Mouse (Mus musculus) cortical plate, adult 2 months (tissue): ENCODE data around the gene Jtb. TPM values are rescaled to one million over a fixed set of nuclear protein-coding genes. Genes with fewer than 3 reads are reported as not detected.

Experiments used
- H3K27ac ChIP-seq: fragments of 200-500 bp; 2 replicates; pipeline ENCODE4 v1.5.1; 2012; ENCODE audit warnings: low read length, control low read depth, inconsistent platforms; ENCODE audit not compliant: insufficient read depth
- H3K4me1 ChIP-seq: fragments of 200-500 bp; 2 replicates; pipeline ENCODE4 v1.6.1; 2011; ENCODE audit warnings: low read length; ENCODE audit not compliant: control insufficient read depth, insufficient read depth
- H3K4me3 ChIP-seq: fragments of 200-500 bp; 2 replicates; pipeline ENCODE4 v1.5.1; 2011; ENCODE audit warnings: mild to moderate bottlenecking, low read length, control low read depth; ENCODE audit not compliant: insufficient read depth
- CTCF ChIP-seq: fragments of 200-500 bp; IDR thresholded peaks from 2 replicates; pipeline ENCODE4 v1.5.1; 2011; ENCODE audit warnings: mild to moderate bottlenecking, control low read depth, low read length; ENCODE audit not compliant: insufficient read depth; ENCODE audit errors: extremely low read depth
- POLR2A ChIP-seq: fragments of 200-500 bp; IDR thresholded peaks from 2 replicates; pipeline ENCODE4 v1.6.1; 2011; ENCODE audit warnings: mild to moderate bottlenecking, low read length, control low read depth; ENCODE audit not compliant: insufficient read depth; ENCODE audit errors: extremely low read depth
- polyA plus RNA-seq: library from polyadenylated mRNA; depleted of rRNA; stranded (reverse); fragments of >200 nt; gene quantifications from 2 replicates; pipeline ENCODE4 v1.2.3, GENCODE M21; 2012; rRNA removed

Gene Jtb
- polyA plus RNA-seq, 1 experiment: 59.2 TPM

DNA sequence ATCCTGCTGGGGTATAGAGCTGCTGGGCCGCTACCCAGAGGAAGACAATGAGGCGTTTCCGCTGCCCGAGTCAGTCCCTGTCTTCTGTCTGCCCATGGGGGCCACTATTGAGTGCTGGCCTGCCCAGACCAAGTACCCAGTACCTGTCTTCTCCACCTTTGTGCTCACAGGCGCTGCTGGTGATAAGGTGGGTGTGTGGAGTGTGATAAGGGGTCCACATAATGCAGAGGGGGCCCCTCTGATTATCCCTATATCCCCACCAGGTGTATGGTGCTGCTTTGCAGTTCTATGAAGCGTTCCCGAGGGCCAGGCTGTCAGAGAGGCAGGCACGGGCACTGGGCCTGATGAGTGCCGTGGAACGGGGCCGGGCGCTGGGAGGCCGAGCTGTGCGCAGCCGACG, 37.6 kb downstream of the Jtb start:
- no peak for TF ChIP-seq POLR2A
- no peak for TF ChIP-seq CTCF
- Histone ChIP-seq H3K4me3 (no peak overlapping the region), H3K27ac (no peak overlapping the region), H3K4me1 (peaks cover 1% of the 10 kb centered on the region; the same call in 1 of the 2 replicates)

DNA sequence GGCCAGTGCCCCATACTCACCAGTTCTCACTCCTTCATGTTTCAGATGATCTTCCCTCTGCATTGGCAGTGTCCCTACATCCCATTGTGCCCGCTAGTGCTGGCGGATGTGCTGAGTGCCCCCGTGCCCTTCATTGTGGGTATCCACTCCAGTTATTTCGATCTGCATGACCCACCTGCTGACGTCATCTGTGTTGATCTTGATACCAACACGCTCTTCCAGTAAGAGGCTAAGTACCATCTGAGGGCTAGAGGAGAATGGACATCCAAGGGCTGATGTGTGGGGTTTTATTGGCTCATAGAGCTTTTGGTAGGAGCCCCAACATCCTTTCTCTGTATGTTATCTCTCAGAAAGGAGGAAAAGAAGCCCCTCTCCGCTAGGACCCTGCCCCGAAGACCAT, 39.4 kb downstream of the Jtb start:
- Histone ChIP-seq H3K4me1 (peaks cover 1% of the 10 kb centered on the region; the same call in 1 of the 2 replicates), H3K4me3 (no peak overlapping the region), H3K27ac (no peak overlapping the region)
- TF ChIP-seq POLR2A (no peak), CTCF (no peak)

DNA sequence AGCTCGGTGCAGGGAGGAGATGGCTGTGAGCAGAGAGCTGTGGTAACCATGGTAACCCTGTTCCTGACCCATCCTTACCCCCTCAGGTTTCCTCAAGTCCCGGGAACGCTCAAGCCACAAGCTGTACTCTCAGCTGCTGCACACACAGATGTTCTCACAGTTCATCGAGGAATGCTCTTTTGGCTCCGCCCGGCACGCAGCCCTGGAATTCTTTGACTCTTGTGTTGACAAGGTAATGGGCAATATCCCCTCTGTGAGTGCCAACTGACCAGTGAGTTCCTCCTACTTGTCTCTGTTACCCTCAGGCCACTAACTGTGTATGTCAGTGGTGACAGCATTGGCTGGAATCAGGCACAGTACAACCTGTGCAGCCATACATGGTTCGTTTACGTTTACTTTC, 40.8 kb downstream of the Jtb start:
- H3K27ac ChIP-seq: no peak overlapping the region
- no peak for TF ChIP-seq POLR2A
- no peak for TF ChIP-seq CTCF

DNA sequence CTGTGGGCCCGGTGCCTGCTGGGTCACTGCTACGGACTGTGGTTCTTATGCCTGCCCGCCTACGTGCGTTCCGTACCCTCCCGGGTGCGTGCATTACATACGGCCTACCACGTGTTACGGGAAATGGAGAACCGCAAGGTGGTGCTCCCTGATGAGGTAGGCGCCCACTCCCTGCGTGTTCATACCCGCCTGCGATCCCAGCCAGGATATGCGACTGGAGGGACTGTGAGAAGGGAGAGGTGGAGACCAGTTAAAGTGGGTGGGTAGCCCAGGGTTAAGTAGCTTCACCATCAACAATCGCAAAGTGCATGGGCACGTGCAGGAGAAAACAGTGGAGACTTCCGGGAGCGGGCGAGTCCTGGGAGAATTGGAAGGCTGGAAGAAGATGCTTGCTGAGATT, 42.5 kb downstream of the Jtb start:
- Histone ChIP-seq H3K4me3 (no peak overlapping the region), H3K4me1 (no peaks in the 10 kb centered on the region), H3K27ac (no peak overlapping the region)
- no peak for TF ChIP-seq POLR2A
- TF ChIP-seq CTCF: no peak

More for the DNA sequence above, 40.8 kb downstream of the Jtb start:
- no peak overlapping the region for H3K4me3 ChIP-seq
- no peaks in the 10 kb centered on the region for H3K4me1 ChIP-seq

DNA sequence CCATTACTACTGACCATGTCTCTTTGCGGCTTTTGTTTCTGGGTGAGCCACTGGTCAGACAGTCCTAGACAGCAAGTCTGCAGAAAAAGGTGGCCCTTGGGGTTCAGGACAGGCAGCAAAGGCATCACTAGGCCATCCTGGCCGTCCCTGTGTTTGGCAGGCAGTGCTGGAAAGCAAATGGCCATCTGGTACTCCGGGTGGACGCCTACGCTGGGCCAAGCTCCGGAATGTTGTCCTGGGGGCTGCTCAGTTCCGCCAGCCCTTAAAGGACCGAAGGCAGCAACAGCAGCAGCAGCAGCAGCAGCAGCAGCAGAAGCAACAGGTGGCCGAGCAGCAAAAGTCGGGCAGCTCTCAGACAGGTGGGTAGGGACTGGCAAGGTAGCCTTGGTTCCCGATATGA, 43.9 kb downstream of the Jtb start:
- no peak for TF ChIP-seq CTCF
- TF ChIP-seq POLR2A: no peak
- Histone ChIP-seq H3K27ac (no peak overlapping the region), H3K4me3 (no peak overlapping the region), H3K4me1 (no peaks in the 10 kb centered on the region)

DNA sequence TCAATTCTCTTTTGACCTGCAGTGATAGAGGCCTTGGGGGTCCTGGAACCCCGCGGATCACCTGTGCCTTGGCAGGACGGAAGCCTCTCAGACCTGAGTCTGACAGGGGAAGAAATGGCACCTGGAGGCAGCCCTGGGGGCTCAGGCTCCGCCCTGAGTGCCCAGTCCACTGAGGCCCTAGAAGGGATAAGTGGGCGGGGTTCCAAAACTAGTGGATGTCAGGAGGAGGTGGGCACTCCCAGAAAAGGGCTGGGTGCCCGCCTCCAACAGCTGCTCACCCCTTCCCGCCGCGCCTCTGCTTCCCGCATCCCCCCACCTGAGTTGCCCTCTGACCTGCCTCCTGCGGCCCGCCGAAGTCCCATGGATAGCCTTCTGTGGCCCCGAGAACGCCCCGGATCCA, 45.5 kb downstream of the Jtb start:
- H3K4me1 ChIP-seq: no peaks in the 10 kb centered on the region
- no peak overlapping the region for H3K4me3 ChIP-seq
- H3K27ac ChIP-seq: no peak overlapping the region
- no peak for TF ChIP-seq CTCF

DNA sequence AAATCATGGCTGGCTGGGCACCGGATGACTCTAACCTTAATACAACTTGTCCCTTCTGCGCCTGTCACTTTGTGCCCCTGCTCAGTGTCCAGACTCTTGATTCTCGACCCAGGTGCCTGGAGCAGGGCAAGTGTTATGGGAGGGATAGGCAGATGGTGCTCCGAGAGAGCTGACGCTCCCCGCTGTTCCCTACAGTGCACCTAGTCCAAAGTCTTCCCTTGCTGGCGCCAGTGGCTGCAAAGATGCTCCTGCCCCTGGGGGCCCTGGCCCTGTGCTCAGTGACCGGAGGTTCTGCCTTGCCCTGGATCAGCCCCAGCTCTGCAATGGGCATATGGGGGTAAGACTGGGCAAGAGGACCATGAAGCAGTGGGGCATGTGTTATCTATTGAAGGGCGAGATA, 46.4 kb downstream of the Jtb start:
- H3K4me3 ChIP-seq: no peak overlapping the region
- H3K27ac ChIP-seq: no peak overlapping the region
- no peaks in the 10 kb centered on the region for H3K4me1 ChIP-seq
- TF ChIP-seq CTCF (no peak), POLR2A (no peak)

DNA sequence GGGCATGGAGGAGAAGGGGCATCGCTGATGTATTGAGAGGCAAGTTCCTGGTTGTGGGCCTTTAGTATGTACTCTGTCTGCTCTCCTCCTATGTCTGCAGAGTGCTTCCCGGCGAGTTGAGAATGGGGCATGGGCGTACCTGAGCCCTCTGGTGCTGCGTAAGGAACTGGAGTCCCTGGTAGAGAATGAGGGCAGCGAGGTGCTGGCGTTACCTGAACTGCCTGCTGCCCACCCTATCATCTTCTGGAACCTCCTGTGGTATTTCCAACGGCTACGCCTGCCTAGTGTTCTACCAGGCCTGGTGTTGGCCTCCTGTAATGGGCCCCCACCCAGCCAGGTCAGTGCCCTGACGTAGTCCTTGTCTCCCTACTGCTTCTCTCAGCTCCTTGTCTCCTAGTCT, 46.8 kb downstream of the Jtb start:
- Histone ChIP-seq H3K4me3 (no peak overlapping the region), H3K4me1 (no peaks in the 10 kb centered on the region), H3K27ac (no peak overlapping the region)
- TF ChIP-seq POLR2A (no peak), CTCF (no peak)

DNA sequence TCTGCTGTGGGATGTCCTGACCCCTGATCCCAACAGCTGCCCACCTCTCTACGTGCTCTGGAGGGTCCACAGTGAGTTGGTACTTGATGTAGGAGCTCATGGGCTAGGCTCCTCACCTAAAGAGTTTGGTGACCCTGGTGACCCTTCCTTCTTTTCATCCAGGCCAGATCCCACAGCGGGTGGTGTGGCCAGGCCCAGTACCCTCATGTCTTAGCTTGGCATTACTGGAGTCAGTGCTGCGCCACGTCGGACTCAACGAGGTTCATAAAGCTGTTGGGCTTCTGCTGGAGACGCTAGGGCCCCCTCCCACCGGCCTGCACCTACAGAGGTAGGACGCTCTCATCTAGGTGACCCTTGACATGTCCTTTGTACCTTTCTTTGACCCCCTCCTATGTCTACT, 47.8 kb downstream of the Jtb start:
- no peaks in the 10 kb centered on the region for H3K4me1 ChIP-seq
- TF ChIP-seq POLR2A: no peak
- no peak overlapping the region for H3K4me3 ChIP-seq
- no peak overlapping the region for H3K27ac ChIP-seq

DNA sequence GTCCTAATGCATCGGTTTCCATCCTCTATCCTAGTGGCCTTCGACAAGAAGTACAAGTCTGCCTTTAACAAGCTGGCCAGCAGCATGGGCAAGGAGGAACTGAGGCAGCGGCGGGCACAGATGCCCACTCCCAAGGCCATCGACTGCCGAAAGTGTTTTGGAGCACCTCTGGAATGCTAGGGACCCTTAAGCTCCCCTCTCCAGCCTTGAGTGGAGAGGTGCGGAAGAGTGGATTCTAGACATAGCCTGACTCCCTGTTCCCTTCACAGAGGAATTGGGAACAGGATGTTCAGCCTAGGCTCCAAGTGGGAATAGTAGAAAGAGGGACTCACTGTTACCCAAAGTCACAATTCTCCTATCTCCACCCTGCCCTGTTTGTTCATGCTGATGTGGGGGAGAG, 48.3 kb downstream of the Jtb start:
- Histone ChIP-seq H3K27ac (peak overlapping the region; percentile 72; the same call in 1 of the 2 replicates), H3K4me1 (no peaks in the 10 kb centered on the region), H3K4me3 (no peak overlapping the region)
- TF ChIP-seq POLR2A (no peak), CTCF (no peak)

DNA sequence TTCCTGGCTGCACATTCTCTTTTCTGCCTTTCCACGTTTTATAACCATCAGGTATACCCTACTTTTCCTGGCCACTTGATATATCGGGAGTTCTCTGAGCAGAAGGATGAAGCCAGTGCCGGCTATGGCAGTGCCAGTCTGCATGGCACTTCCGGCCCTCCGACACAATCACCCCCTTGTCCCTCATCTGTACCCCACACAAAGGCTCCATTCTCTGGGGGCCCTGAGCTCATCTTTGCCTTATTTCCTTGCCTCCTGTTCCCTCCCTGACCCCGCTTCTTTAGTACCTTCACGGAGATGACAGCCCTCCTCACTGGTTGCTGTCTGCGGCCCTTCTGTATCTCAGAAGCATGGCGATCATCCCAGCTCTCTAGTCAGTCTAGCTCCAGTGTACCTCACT, 49.3 kb downstream of the Jtb start:
- Histone ChIP-seq H3K27ac (peak overlapping the region; percentile 72), H3K4me3 (no peak overlapping the region), H3K4me1 (no peaks in the 10 kb centered on the region)
- TF ChIP-seq CTCF: no peak

DNA sequence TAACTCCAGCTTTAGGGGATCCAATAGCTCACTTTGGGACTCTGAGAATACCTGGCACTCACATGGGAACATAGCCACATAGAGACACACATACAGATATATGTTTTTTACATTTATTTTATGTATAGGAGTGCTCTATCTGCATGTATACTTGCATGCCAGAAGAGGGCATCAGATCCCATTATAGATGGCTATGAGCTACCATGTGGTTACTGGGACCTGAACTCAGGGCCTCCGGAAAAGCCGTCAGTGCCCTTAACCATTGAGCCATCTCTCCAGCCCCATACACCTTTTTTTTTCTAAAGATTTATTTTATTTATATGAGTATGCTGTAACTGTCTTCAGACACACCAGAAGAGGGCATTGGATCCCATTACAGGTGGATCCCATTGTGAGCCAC, 52.8 kb downstream of the Jtb start:
- TF ChIP-seq POLR2A: no peak
- TF ChIP-seq CTCF: no peak
- no peaks in the 10 kb centered on the region for H3K4me1 ChIP-seq
- no peak overlapping the region for H3K27ac ChIP-seq
- H3K4me3 ChIP-seq: no peak overlapping the region

Other genes starting within 250 kb of the Jtb start
- 96.1 and 101 TPM in 2 replicates for gene Hax1, start 232.8 kb upstream of the Jtb start, polyA plus RNA-seq
- gene 4933434E20Rik, start 180.0 kb upstream of the Jtb start, polyA plus RNA-seq: 95.7 and 99.0 TPM in 2 replicates
- gene Ubap2l, start 179.0 kb upstream of the Jtb start, polyA plus RNA-seq: 102 and 105 TPM in 2 replicates
- gene Tpm3, start 158.9 kb upstream of the Jtb start, polyA plus RNA-seq: 177 and 188 TPM in 2 replicates
- 0.38 TPM in 2 replicates for gene Nup210l, start 127.5 kb upstream of the Jtb start, polyA plus RNA-seq
- 1,605 and 1,617 TPM in 2 replicates for gene Rps27, start 17.9 kb upstream of the Jtb start, polyA plus RNA-seq
- gene Rab13, start 17.9 kb upstream of the Jtb start, polyA plus RNA-seq: 9.5 and 9.8 TPM in 2 replicates
- 0.27 and 0.49 TPM in 2 replicates for gene Creb3l4, start 11.9 kb downstream of the Jtb start, polyA plus RNA-seq
- gene Slc39a1, start 16.6 kb downstream of the Jtb start, polyA plus RNA-seq: 32.4 and 34.5 TPM in 2 replicates
- gene Crtc2, start 22.6 kb downstream of the Jtb start, polyA plus RNA-seq: 45.7 and 48.8 TPM in 2 replicates
- 40.4 and 47.3 TPM in 2 replicates for gene Dennd4b, start 33.6 kb downstream of the Jtb start, polyA plus RNA-seq
- 33.2 and 35.4 TPM in 2 replicates for gene Gatad2b, start 61.6 kb downstream of the Jtb start, polyA plus RNA-seq
- 6.8 and 9.4 TPM in 2 replicates for gene Slc27a3, start 158.3 kb downstream of the Jtb start, polyA plus RNA-seq
- 44.8 and 46.1 TPM in 2 replicates for gene Ints3, start 202.0 kb downstream of the Jtb start, polyA plus RNA-seq
- gene Npr1, start 234.3 kb downstream of the Jtb start, polyA plus RNA-seq: 3.3 and 4.7 TPM in 2 replicates
- 78.7 and 79.5 TPM in 2 replicates for gene Ilf2, start 244.5 kb downstream of the Jtb start, polyA plus RNA-seq